Mouse (Mus musculus): Measurements from ENCODE around the gene Cnnm3. TPM values are rescaled to one million over a fixed set of nuclear protein-coding genes. Genes with fewer than 3 reads are reported as not detected.

Gene Cnnm3
- polyA plus RNA-seq, 1 experiment from 2014 or later = 6.8 TPM

- H3K27ac ChIP-seq = no peak overlapping the region
- peaks cover 35% of the 10 kb centered on the region; the same call in 1 of the 2 replicates for H3K79me2 ChIP-seq (ENCODE audit: inconsistent target)
- 89% methylated on average over 3 of the region's 3 CpGs for WGBS (ENCODE audit: missing documents)
- H3K36me3 ChIP-seq (ENCODE audit: inconsistent target) = peaks cover 41% of the 10 kb centered on the region
- H3K4me3 ChIP-seq (ENCODE audit: inconsistent target) = no peak overlapping the region
Observed at GRCm38 (mm10) chr1:36518259-36518658, 6.6 kb downstream of the Cnnm3 start.

GRCm38 (mm10) chr1:36519626-36520025 lies 8.0 kb downstream of the Cnnm3 start:
- H3K36me3 ChIP-seq (ENCODE audit: inconsistent target) = peaks cover 53% of the 10 kb centered on the region
- peaks cover 22% of the 10 kb centered on the region; the same call in 1 of the 2 replicates for H3K79me2 ChIP-seq (ENCODE audit: inconsistent target)
- WGBS (ENCODE audit: missing documents) = 85% methylated on average over 9 of the region's 11 CpGs
- no peak overlapping the region for H3K4me3 ChIP-seq (ENCODE audit: inconsistent target)
- no peak overlapping the region for H3K27ac ChIP-seq

- Histone ChIP-seq H3K27ac (no peak overlapping the region), H3K4me3 (ENCODE audit: inconsistent target) (no peak overlapping the region), H3K79me2 (ENCODE audit: inconsistent target) (no peaks in the 10 kb centered on the region), H3K36me3 (ENCODE audit: inconsistent target) (peaks cover 67% of the 10 kb centered on the region)
- WGBS (ENCODE audit: missing documents) = 97% methylated on average over 7 of the region's 7 CpGs
Observed at GRCm38 (mm10) chr1:36522210-36522609, 10.5 kb downstream of the Cnnm3 start.

GRCm38 (mm10) chr1:36523332-36524013 lies 11.8 kb downstream of the Cnnm3 start:
- Histone ChIP-seq H3K79me2 (ENCODE audit: inconsistent target) (no peaks in the 10 kb centered on the region), H3K27ac (no peak overlapping the region), H3K36me3 (ENCODE audit: inconsistent target) (peaks cover 67% of the 10 kb centered on the region), H3K4me3 (ENCODE audit: inconsistent target) (no peak overlapping the region)
- 92% methylated on average over 9 of the region's 9 CpGs for WGBS (ENCODE audit: missing documents)

GRCm38 (mm10) chr1:36524058-36524457 lies 12.4 kb downstream of the Cnnm3 start:
- Histone ChIP-seq H3K79me2 (ENCODE audit: inconsistent target) (no peaks in the 10 kb centered on the region), H3K36me3 (ENCODE audit: inconsistent target) (peaks cover 67% of the 10 kb centered on the region), H3K27ac (no peak overlapping the region), H3K4me3 (ENCODE audit: inconsistent target) (no peak overlapping the region)
- 95% methylated on average over 5 of the region's 5 CpGs for WGBS (ENCODE audit: missing documents)

GRCm38 (mm10) chr1:36525774-36526173 lies 14.1 kb downstream of the Cnnm3 start:
- H3K79me2 ChIP-seq (ENCODE audit: inconsistent target) = no peaks in the 10 kb centered on the region
- H3K4me3 ChIP-seq (ENCODE audit: inconsistent target) = no peak overlapping the region
- no peak overlapping the region for H3K27ac ChIP-seq
- H3K36me3 ChIP-seq (ENCODE audit: inconsistent target) = peaks cover 51% of the 10 kb centered on the region
- 93% methylated on average over 12 of the region's 12 CpGs for whole genome bisulfite sequencing (ENCODE audit: missing documents)

GRCm38 (mm10) chr1:36526903-36527302 lies 15.2 kb downstream of the Cnnm3 start:
- 96% methylated on average over 10 of the region's 10 CpGs for WGBS (ENCODE audit: missing documents)
- H3K36me3 ChIP-seq (ENCODE audit: inconsistent target) = peaks cover 40% of the 10 kb centered on the region; the same call in 1 of the 2 replicates
- no peaks in the 10 kb centered on the region for H3K79me2 ChIP-seq (ENCODE audit: inconsistent target)
- no peak overlapping the region for H3K27ac ChIP-seq
- no peak overlapping the region for H3K4me3 ChIP-seq (ENCODE audit: inconsistent target)

- Histone ChIP-seq H3K36me3 (ENCODE audit: inconsistent target) (peaks cover 25% of the 10 kb centered on the region; the same call in 1 of the 2 replicates), H3K27ac (no peak overlapping the region), H3K79me2 (ENCODE audit: inconsistent target) (no peaks in the 10 kb centered on the region), H3K4me3 (ENCODE audit: inconsistent target) (no peak overlapping the region)
- 67% methylated on average over 1 of the region's 1 CpGs for WGBS (ENCODE audit: missing documents)
Observed at GRCm38 (mm10) chr1:36528351-36528750, 16.7 kb downstream of the Cnnm3 start.

GRCm38 (mm10) chr1:36529274-36529673 lies 17.6 kb downstream of the Cnnm3 start:
- Histone ChIP-seq H3K4me3 (ENCODE audit: inconsistent target) (no peak overlapping the region), H3K36me3 (ENCODE audit: inconsistent target) (peaks cover 16% of the 10 kb centered on the region; the same call in 1 of the 2 replicates), H3K79me2 (ENCODE audit: inconsistent target) (no peaks in the 10 kb centered on the region), H3K27ac (no peak overlapping the region)
- 86% methylated on average over 4 of the region's 4 CpGs for WGBS (ENCODE audit: missing documents)

- WGBS (ENCODE audit: missing documents) = 100% methylated on average over 4 of the region's 4 CpGs
- H3K79me2 ChIP-seq (ENCODE audit: inconsistent target) = no peaks in the 10 kb centered on the region
- H3K27ac ChIP-seq = no peak overlapping the region
- peaks cover 11% of the 10 kb centered on the region; the same call in 1 of the 2 replicates for H3K36me3 ChIP-seq (ENCODE audit: inconsistent target)
- no peak overlapping the region for H3K4me3 ChIP-seq (ENCODE audit: inconsistent target)
Observed at GRCm38 (mm10) chr1:36529875-36530274, 18.2 kb downstream of the Cnnm3 start.

GRCm38 (mm10) chr1:36530485-36530884 lies 18.8 kb downstream of the Cnnm3 start:
- H3K79me2 ChIP-seq (ENCODE audit: inconsistent target) = no peaks in the 10 kb centered on the region
- H3K4me3 ChIP-seq (ENCODE audit: inconsistent target) = no peak overlapping the region
- peaks cover 5% of the 10 kb centered on the region; the same call in 1 of the 2 replicates for H3K36me3 ChIP-seq (ENCODE audit: inconsistent target)
- WGBS (ENCODE audit: missing documents) = 91% methylated on average over 8 of the region's 8 CpGs
- H3K27ac ChIP-seq = no peak overlapping the region

GRCm38 (mm10) chr1:36530962-36531361 lies 19.3 kb downstream of the Cnnm3 start:
- Histone ChIP-seq H3K4me3 (ENCODE audit: inconsistent target) (no peak overlapping the region), H3K79me2 (ENCODE audit: inconsistent target) (no peaks in the 10 kb centered on the region), H3K27ac (no peak overlapping the region), H3K36me3 (ENCODE audit: inconsistent target) (peaks cover under 1% of the 10 kb centered on the region; the same call in 1 of the 2 replicates)
- 96% methylated on average over 6 of the region's 7 CpGs for WGBS (ENCODE audit: missing documents)

GRCm38 (mm10) chr1:36531461-36531860 lies 19.8 kb downstream of the Cnnm3 start:
- no peaks in the 10 kb centered on the region for H3K36me3 ChIP-seq (ENCODE audit: inconsistent target)
- no peak overlapping the region for H3K4me3 ChIP-seq (ENCODE audit: inconsistent target)
- no peaks in the 10 kb centered on the region for H3K79me2 ChIP-seq (ENCODE audit: inconsistent target)
- H3K27ac ChIP-seq = no peak overlapping the region
- WGBS (ENCODE audit: missing documents) = 90% methylated on average over 12 of the region's 12 CpGs

- Histone ChIP-seq H3K36me3 (ENCODE audit: inconsistent target) (peaks cover 6% of the 10 kb centered on the region; the same call in 1 of the 2 replicates), H3K27ac (no peak overlapping the region), H3K79me2 (ENCODE audit: inconsistent target) (no peaks in the 10 kb centered on the region), H3K4me3 (ENCODE audit: inconsistent target) (no peak overlapping the region)
- 94% methylated on average over 6 of the region's 6 CpGs for WGBS (ENCODE audit: missing documents)
Observed at GRCm38 (mm10) chr1:36533546-36533945, 21.9 kb downstream of the Cnnm3 start.

- Histone ChIP-seq H3K4me3 (ENCODE audit: inconsistent target) (no peak overlapping the region), H3K36me3 (ENCODE audit: inconsistent target) (peaks cover 12% of the 10 kb centered on the region), H3K27ac (no peak overlapping the region), H3K79me2 (ENCODE audit: inconsistent target) (no peaks in the 10 kb centered on the region)
- 34% methylated on average over 6 of the region's 6 CpGs for WGBS (ENCODE audit: missing documents)
Observed at GRCm38 (mm10) chr1:36534595-36535058, 23.0 kb downstream of the Cnnm3 start.
